Mouse (Mus musculus): Measurements from ENCODE around the gene Gpbp1.

Gene Gpbp1

DNA sequence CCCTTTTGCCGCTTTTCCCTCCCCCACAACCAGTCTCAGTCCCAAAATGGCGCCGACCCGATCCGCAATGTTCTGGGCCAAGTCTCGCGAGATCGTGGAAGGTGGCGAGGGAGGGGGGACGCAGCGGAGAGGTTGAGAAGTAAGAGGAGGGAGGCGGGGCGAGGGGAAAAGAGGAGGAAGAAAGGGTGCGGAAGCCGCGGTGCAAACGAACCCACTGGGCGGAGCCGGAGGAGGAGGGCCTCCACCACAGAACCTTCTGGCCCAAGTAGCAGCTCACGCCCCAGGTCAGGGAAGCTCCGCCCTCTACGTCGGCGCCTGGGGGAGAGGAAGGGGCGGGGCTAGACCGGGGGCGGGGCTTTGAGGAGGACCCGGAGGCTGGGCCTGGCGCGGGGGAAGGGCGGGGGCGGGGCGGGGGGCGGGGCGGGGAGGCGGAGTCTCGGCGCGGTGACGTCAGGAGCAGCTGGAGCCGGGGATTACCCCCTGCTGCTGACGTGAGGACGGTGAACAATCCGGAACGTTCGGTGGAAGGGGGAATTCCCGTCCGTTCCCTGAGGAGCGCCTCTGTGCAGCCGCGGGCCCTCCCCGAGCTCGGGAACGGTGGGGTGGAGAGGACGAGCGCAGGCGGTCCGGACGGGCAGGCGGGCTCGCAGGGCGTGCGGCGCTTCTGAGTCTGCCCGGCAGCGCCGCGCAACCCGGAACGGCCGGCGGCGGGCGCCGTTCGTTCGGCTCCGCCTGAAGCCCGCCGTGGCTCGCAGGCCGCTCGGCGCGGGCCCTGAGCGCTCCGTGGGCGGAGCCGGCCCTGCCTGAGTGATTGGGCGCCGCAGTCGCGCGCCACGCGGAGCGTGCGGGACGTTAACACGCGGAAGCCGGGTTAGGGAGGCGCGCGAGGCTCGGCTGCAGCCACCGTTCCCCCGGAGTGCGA lies at the start of gene Gpbp1:
Gpbp1 (minus strand) TSS at position 310 of the 922 bp plus-strand sequence.
- peak; percentile 99 to 100 for DNase-seq (ENCODE audit: low spot score in 2 of 2)

- no peak for DNase-seq (ENCODE audit: low spot score in 2 of 2)
Measured at GRCm38 (mm10) chr13:111537718-111538117, 47.8 kb upstream of the Gpbp1 start.

DNA sequence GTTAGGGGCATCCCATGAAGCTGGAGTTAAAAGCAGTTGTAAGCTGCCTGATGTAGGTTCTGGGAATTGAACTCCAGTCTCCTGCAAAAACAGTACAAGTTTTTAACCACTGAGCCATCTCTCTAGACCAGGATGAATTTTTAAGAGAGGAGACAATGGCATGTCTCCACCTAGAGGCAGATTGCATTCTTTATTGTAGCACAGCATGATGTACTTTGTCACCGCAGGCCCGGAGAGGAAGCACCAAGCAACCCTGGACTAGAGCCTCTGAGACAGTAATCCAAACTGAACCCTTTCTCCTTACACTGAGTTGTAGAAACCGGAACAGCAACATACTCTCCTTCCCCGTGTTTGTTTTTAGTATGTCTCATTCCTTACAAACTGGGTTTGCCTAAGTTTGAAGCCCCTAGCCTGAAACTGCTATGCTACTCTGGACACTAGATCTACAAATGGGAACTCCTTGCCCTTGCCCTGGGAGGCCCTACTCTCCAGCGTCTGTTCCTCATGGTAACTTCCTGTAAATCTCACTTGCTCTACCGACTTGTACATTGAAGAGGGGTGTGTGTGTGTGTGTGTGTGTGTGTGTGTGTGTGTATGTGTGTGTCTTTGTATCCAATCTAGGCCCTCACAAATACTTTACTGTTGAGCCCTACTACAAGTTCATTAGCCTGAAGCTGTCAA lies 46.4 kb upstream of the Gpbp1 start:
- no peak for DNase-seq (ENCODE audit: low spot score in 2 of 2)

DNA sequence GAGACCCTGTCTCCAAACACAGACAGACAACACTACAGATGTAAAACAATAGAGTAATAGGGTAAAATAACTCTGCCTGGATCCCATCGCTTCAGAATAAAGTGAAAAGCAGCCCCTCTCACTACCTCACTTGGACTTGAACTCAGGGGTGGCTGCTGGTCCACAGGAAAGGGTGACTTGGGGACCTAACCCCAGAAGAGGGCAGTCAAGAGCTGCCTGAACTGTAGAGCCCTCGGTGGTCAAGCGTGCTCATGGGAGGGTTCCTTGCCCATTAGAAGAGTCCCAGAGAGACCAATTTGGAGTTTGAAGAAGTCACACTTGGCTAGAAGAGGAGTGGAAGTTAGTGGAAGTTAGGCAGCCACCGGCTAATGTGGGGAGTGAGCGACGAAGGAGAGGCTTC lies 44.2 kb upstream of the Gpbp1 start:
- DNase-seq (ENCODE audit: low spot score in 2 of 2), result no peak

GRCm38 (mm10) chr13:111532178-111532948 lies 42.5 kb upstream of the Gpbp1 start:
- DNase-seq (ENCODE audit: low spot score in 2 of 2), result no peak

DNA sequence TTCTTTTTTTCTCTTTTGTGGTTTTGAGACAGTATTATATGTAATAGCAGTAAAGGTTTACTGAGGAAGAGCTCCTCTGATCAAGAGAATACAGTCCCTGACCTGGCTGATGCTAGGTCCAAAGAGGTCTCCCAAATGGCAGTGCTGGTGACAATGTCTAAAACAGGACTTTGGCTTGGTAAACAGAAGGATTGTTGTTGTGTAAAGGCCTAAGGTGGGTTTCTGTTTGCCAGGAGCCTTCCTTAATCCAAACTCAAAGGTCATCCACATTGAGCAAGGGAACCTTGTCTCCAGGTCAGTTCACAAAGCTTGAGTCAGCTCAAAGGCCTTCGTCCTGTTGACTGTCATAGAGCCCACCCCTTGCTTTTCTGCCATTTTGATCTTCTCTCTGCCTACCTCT lies 41.8 kb upstream of the Gpbp1 start:
- DNase-seq (ENCODE audit: low spot score in 2 of 2), result no peak

DNA sequence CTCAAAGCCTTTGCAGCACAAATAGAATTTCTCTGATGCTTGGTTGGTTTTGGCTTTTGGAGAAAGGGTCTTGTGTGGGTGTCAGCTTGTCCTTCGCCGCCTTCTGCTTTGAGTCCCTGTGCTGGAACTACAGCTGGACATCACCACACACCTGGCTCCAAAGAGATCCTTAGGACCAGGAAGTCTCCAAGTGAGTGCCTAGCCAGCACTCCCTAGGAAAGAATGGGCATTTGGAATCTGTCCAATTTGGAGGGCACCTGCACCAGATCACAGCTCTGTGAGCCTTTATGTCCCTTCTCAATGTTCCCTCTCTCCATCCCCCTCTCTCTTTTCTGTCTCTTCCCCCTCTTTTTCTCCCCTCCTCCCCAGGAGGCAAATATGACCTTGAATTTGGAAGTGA lies 34.4 kb upstream of the Gpbp1 start:
- no peak for DNase-seq (ENCODE audit: low spot score in 2 of 2)

DNA sequence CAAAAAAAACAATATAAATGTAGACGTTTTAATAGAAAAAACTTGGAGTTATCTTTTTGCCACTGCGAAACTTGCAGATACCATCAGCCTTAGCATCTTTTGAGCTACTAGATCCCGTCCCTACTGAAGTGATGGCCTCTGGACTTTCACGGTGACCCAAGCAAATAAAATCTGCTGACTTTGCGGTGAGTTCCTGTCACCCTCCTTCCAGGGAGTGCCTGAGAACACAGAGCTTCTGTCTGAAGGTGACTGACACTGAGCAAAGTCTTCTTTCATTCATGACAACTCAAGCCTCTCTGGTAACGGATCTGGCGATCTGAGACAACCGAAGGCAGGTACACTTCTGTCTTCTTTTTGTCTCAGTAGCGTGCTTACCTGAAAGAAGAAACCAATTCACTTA lies 32.4 kb upstream of the Gpbp1 start:
- DNase-seq (ENCODE audit: low spot score in 2 of 2), result no peak

DNA sequence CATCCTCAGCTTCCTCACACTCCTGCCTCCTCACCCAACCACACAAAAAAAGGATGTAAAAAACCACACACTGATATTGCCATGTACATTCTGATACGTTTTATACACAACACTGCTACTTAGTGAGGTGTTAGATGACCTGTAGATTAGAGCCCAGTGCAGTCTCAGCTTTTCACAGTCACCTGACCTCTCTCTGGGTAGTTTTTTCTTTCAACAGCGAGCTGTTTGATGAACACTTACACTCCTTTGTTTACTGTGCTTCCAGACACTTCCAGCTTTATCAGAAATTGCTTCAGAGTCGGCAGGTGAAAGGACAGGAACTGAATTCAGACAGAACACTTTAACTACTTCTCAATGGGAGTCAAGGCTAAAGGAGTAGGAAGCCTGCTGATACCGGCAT lies 30.5 kb upstream of the Gpbp1 start:
- DNase-seq (ENCODE audit: low spot score in 2 of 2), result no peak

DNA sequence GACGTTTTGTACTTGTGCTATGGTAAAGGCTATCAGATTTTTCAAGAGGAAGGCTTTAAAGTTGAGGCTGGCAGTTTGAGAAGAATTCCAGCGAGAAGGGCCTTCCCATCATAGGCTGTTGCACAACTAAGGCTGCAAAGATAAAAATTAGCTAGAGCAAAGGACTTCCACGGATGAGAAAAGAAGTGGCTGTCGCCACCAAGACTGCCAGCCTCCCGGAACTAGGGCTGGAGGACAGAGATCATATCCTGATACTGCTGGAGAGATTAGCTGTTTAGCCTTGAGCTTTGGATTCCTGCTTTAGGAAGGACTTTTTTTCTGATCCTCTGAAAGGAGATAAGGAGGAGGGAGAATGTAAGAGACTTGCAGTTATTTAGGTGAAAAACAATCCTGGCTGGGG lies 28.4 kb upstream of the Gpbp1 start:
- DNase-seq (ENCODE audit: low spot score in 2 of 2), result no peak

GRCm38 (mm10) chr13:111516385-111517150 lies 26.7 kb upstream of the Gpbp1 start:
- DNase-seq (ENCODE audit: low spot score in 2 of 2), result no peak

DNA sequence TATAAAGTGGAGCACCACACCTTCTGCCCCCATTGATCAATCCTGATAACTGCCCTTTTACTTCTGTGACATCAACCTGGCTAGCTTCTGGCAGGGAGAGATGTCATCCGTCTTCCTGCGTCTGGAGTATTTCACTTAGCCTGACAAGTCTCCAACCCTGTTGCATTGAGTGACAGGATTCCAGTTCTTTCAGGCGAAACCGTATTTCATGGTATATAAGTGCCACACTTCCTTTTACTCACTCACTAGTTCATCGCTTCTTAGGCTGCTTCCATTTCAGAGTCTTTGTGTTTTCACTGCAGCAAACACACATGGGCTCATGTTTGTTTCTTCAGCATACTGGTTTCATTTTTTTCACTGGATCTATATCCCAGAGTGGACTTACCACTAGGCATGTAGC lies 19.5 kb upstream of the Gpbp1 start:
- no peak for DNase-seq (ENCODE audit: low spot score in 2 of 2)

DNA sequence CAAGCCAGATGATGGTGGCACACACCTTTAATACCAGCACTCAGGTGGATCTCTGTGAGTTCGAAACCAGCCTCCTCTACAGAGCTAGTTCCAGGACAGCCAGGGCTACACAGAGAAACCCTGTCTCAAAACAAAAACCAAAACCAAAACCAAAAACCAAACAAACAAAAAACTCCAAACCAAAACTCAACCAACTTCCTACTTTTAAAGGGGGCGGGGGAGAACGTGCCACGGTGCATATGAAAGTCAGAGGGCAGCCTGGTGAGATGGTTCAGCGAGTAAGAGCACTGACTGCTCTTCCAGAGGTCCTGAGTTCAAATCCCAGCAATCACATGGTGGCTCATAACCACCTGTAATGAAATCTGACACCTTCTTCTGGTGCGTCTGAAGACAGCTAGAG lies 18.7 kb upstream of the Gpbp1 start:
- DNase-seq (ENCODE audit: low spot score in 2 of 2), result no peak

GRCm38 (mm10) chr13:111494330-111495029 lies 4.6 kb upstream of the Gpbp1 start:
- DNase-seq (ENCODE audit: low spot score in 2 of 2), result no peak

- DNase-seq (ENCODE audit: low spot score in 2 of 2), result no peak
Measured at GRCm38 (mm10) chr13:111491046-111491756, 1.3 kb upstream of the Gpbp1 start.

DNA sequence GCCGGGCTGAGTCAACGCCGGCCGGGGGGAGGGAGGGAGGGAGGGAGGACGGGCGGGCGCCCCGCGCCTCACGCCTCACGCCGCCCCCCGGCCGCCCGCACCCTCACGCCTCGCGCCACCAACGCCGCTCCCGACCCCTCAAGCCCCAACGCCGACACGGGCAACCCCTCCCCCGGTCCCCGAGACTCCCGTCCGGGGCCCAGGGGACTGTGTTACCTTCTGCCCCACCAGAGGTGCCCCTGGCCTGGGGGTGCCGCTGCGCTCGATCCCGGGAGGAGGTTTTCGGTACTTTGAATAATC lies 459 bp downstream of the Gpbp1 start:
- no peak for DNase-seq (ENCODE audit: low spot score in 2 of 2)

DNA sequence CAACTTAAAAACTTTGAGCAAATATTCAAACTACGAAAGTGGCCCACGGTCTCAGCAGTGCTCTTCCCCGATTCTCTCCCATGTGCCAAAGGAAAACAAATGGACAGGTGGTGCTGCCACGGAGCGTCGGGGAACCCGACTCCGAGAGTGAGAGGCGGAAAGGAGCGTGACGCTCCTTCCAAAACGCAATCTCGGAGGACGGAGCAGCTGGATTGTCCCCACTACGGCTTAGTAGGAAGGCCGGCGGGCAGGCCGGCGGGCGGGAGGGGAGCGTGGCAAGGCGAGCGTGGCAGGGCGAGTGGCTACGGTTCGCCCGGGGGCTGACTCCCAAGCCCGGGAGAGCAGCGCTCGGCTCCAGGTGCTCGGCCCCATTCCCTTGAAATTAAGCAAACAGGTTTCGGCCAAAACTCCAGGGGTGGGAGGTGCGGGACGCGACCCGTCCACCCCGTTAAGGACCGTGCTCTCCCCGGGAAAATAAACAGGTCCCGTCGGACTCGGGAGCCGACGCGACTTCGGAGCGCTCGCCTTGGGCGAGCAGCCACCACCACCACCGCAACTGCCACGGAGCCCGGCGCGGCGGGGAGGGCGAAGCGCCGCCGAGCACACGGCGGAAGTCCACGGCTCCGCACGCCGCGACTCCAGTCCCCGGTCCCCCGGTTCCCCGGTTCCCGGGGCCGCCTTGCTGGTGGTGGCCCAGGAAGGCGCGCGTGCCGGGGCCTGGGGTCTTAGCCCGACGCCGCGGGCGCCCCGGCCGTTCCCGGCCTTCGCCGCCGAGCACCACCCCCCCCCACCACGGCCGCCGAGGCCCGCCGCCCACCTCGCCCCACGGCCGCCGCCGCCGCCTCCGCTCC lies 1.0 kb downstream of the Gpbp1 start:
- peak; percentile 36 to 40 for DNase-seq (ENCODE audit: low spot score in 2 of 2)

- DNase-seq (ENCODE audit: low spot score in 2 of 2), result no peak
Measured at GRCm38 (mm10) chr13:111477695-111478094, 12.2 kb downstream of the Gpbp1 start.

DNA sequence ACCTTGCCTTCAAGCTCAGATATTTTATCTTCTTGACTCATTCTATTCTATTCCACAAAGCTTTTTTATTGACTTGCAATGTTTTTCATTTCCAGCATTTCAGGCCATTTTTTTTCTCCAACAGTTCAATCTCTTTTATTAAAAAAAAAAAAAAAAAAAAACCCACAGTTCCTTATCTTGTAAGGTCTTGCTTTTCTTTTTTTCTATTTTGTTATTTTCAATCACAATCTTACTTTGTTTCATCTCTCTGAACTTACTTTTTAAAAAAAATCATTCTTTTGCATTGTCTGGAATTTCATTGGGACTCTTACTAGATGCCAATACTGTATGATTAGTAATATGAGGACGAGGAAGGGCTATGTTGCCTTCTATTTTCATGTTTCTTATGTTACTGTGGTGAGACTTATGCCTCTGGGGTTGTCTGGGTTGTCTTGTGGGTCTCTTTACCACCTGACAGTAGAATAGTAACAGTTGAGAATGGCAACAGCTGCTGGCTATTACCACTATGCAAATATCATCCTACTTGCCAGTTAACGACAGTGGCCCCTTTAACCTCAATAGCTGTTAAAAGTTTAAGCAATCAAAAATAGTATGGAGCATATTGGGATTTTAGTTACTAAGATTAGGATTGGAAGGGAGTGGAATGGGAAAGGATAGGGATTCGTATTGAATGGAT lies 19.2 kb downstream of the Gpbp1 start:
- DNase-seq (ENCODE audit: low spot score in 2 of 2), result no peak
